Mouse (Mus musculus): ENCODE results near the gene Gucy2g.

DNA sequence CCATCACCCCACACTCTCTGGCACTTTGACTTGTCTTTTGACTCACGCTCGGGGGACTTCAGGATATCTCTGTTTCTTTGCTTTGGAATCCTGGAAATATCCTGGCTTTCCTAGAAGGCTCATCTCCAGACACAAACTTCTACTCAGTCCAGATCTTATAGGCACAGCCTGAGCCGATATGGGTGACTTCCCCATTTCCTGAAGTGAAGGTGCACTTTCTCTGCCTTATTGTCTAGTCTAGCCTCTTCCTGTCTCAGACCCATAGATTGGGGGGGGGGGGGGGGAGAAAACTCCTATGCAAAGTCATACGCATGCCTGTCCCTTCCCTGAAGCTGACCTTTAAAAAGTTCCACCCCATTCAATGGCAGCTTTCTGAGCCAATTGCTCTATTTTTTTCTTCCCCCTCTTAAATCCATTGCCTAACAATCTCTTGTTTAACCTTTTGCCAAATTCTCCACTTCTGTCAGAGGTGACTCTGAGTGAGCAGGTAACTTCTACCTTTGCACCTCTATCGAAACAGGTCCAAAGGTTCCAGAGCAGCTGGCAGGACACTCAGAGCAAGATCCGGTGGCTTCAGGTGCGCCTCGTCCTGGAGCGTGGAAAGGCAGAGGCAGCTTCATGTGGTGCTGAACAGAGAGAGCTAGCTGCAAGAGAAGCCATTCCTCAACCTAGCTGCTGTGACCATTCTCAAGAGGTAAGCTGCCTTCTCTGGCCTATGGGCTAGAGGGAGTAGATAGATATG is 10.5 kb upstream of the Gucy2g start, which contains the start of gene Acsl5:
- no peak for TF ChIP-seq EP300 (IDR thresholded peaks at IDR 0.05; ENCODE audit: low read depth)
- no peak for TF ChIP-seq CTCF (IDR thresholded peaks at IDR 0.05; ENCODE audit: low read depth)
